Mouse (Mus musculus) CH12.LX (cell line): Measurements from ENCODE around the gene Atp8a2.

Experiments
- CTCF ChIP-seq, 2 experiments: IDR thresholded peaks in 1 of 2; conservative IDR thresholded peaks in 1 of 2; 2 replicates each; pipeline ENCODE4 v1.5.1; 2011 to 2012; ENCODE audit warnings: low read depth in 2 of 2, low read length in 2 of 2, improper control_type of control experiment in 1 of 2, inconsistent platforms in 1 of 2, mild to moderate bottlenecking in 1 of 2, moderate library complexity in 1 of 2
- E2F4 ChIP-seq: IDR thresholded peaks from 2 replicates; pipeline ENCODE4 v1.6.1; 2011; ENCODE audit warnings: low read depth, low read length, improper control_type of control experiment; ENCODE audit not compliant: insufficient replicate concordance
- KAT2A ChIP-seq: IDR thresholded peaks from 2 replicates; pipeline ENCODE4 v1.6.1; 2012; ENCODE audit warnings: low read length, improper control_type of control experiment, inconsistent platforms; ENCODE audit not compliant: insufficient replicate concordance
- MXI1 ChIP-seq: IDR thresholded peaks from 2 replicates; pipeline ENCODE4 v1.6.1; 2011; ENCODE audit warnings: mild to moderate bottlenecking, low read depth, low read length, improper control_type of control experiment
- NELFE ChIP-seq: IDR thresholded peaks from 2 replicates; pipeline ENCODE4 v1.6.1; 2011; ENCODE audit warnings: low read depth, low read length, improper control_type of control experiment
- POLR2A ChIP-seq: IDR thresholded peaks from 2 replicates; pipeline ENCODE4 v1.6.1; 2011; ENCODE audit warnings: low read depth, mild to moderate bottlenecking, improper control_type of control experiment, low read length
- UBTF ChIP-seq: IDR thresholded peaks from 2 replicates; pipeline ENCODE4 v1.6.1; 2012; ENCODE audit warnings: low read depth, mild to moderate bottlenecking, inconsistent platforms, low read length, improper control_type of control experiment, moderate library complexity
- ZKSCAN1 ChIP-seq: IDR thresholded peaks from 2 replicates; pipeline ENCODE4 v1.6.1; 2012; ENCODE audit warnings: low read depth, inconsistent platforms, low read length, improper control_type of control experiment, borderline replicate concordance
- ZMIZ1 ChIP-seq: IDR thresholded peaks from 2 replicates; pipeline ENCODE4 v1.6.1; 2012; ENCODE audit warnings: low read depth, mild to moderate bottlenecking, inconsistent platforms, low read length, improper control_type of control experiment
- ZNF384 ChIP-seq: IDR thresholded peaks from 2 replicates; pipeline ENCODE4 v1.6.1; 2012; ENCODE audit warnings: low read depth, low read length, improper control_type of control experiment, inconsistent platforms

DNA sequence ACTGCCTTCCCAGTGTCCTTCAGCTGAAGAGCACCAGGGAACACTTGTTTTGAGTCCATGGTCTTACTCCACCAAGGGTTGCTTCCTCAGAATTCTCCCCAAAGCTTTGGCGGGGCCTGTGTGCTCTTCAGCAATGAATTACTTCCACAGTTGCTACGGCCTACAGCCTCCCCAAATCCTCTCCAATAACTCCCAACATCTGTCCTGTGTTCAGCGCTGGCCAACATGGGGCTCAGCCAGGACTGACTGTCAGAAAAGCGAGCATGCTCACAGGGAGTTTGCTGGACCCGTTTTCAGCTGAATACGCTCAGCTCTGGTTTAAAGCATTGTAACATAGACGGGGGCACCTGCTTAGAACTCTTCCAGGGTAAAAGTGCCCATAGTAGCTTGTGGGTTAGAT, 489.0 kb downstream of the Atp8a2 start:
- TF ChIP-seq ZMIZ1 = no peak
- TF ChIP-seq CTCF (conservative IDR thresholded peaks at IDR 0.05 in 1 of 2, IDR thresholded peaks at IDR 0.05 in 1 of 2; ENCODE audit: low read depth in 2 of 2, low read length in 2 of 2) = no peak
- TF ChIP-seq KAT2A = no peak
- TF ChIP-seq POLR2A = no peak
- TF ChIP-seq ZNF384 = no peak
- TF ChIP-seq MXI1 = no peak
- TF ChIP-seq NELFE = no peak
- TF ChIP-seq ZKSCAN1 = no peak
- no peak for TF ChIP-seq E2F4
- TF ChIP-seq UBTF = no peak
